Mouse (Mus musculus) spleen, adult 2 months (tissue): ENCODE measurements around the gene Thsd4.

Source experiments
- CTCF ChIP-seq: fragments of 200-500 bp; IDR thresholded peaks from 2 replicates; pipeline ENCODE4 v1.5.1; 2011; ENCODE audit warnings: mild to moderate bottlenecking, inconsistent platforms; ENCODE audit not compliant: insufficient read depth, insufficient read length, insufficient replicate concordance; ENCODE audit errors: extremely low read depth
- POLR2A ChIP-seq: fragments of 200-500 bp; IDR thresholded peaks from 2 replicates; pipeline ENCODE4 v1.6.1; 2011; ENCODE audit warnings: low read depth, low read length, inconsistent platforms

GRCm38 (mm10) chr9:60020444-60020843 is 501.4 kb downstream of the Thsd4 start:
- TF ChIP-seq CTCF = no peak
- TF ChIP-seq POLR2A = no peak
